Mouse (Mus musculus) urinary bladder, adult 2 months (tissue): ENCODE data around the gene Taf6. TPM values are rescaled to one million over a fixed set of nuclear protein-coding genes. Genes with fewer than 3 reads are reported as not detected.

Source experiments
- DNase-seq: peaks from one replicate; pipeline ENCODE4 v3.0.0; 2022; ENCODE audit warnings: low spot score
- polyA plus RNA-seq: library from polyadenylated mRNA; depleted of rRNA; stranded (reverse); fragments of >200 nt; gene quantifications from 2 replicates; pipeline ENCODE4 v1.2.3, GENCODE M21; 2012; rRNA removed

Taf6 gene
- polyA plus RNA-seq, 1 experiment = 47.3 TPM

GRCm38 (mm10) chr5:138171695-138172491 is 15.4 kb downstream of the Taf6 start, which contains the start of the genes Ap4m1 and Mcm7:
Gene Ap4m1, plus strand, starts transcription at chr5:138172002.
Gene Mcm7, minus strand, starts transcription at chr5:138172422.
- DNase-seq = peak; percentile 83

- peak; percentile 91 for DNase-seq
Observed at GRCm38 (mm10) chr5:138170936-138171561, 16.2 kb downstream of the Taf6 start.

GRCm38 (mm10) chr5:138165594-138165993 is 21.7 kb downstream of the Taf6 start:
- no peak for DNase-seq

GRCm38 (mm10) chr5:138163610-138164009 is 23.6 kb downstream of the Taf6 start:
- DNase-seq = no peak

- no peak for DNase-seq
Observed at GRCm38 (mm10) chr5:138163046-138163445, 24.2 kb downstream of the Taf6 start.

GRCm38 (mm10) chr5:138160842-138161665 is 26.2 kb downstream of the Taf6 start, which contains the start of gene Cops6:
Gene Cops6, plus strand, starts transcription at chr5:138161071.
- DNase-seq = peak; percentile 94

- DNase-seq = no peak
Observed at GRCm38 (mm10) chr5:138160224-138160762, 27.0 kb downstream of the Taf6 start.

GRCm38 (mm10) chr5:138155443-138155976 is 31.7 kb downstream of the Taf6 start, which contains the start of gene Zfp113:
Gene Zfp113, minus strand, starts transcription at chr5:138155744.
- DNase-seq = peak; percentile 67

- no peak for DNase-seq
Observed at GRCm38 (mm10) chr5:138154390-138154789, 32.9 kb downstream of the Taf6 start.

GRCm38 (mm10) chr5:138138585-138138984 is 48.7 kb downstream of the Taf6 start:
- no peak for DNase-seq

GRCm38 (mm10) chr5:138137935-138138549 is 49.2 kb downstream of the Taf6 start:
- no peak for DNase-seq

- no peak for DNase-seq
Observed at GRCm38 (mm10) chr5:138137257-138137656, 50.0 kb downstream of the Taf6 start.

- DNase-seq = no peak
Observed at GRCm38 (mm10) chr5:138132425-138133064, 54.7 kb downstream of the Taf6 start.

Other genes starting within 250 kb of the Taf6 start
- 1.0 and 1.5 TPM in 2 replicates for gene Gjc3, start 224.4 kb downstream of the Taf6 start, polyA plus RNA-seq
- 2.1 and 2.9 TPM in 2 replicates for gene Azgp1, start 205.9 kb downstream of the Taf6 start, polyA plus RNA-seq
- not detected in 2 replicates for gene Smok3a, start 166.2 kb downstream of the Taf6 start, polyA plus RNA-seq
- gene Smok3b, start 166.0 kb downstream of the Taf6 start, polyA plus RNA-seq = not detected in 2 replicates
- not detected in 2 replicates for gene Smok3c, start 134.3 kb downstream of the Taf6 start, polyA plus RNA-seq
- gene Zkscan1, start 102.4 kb downstream of the Taf6 start, polyA plus RNA-seq = 10.2 and 13.2 TPM in 2 replicates
- 21.6 and 24.9 TPM in 2 replicates for gene Zscan21, start 70.5 kb downstream of the Taf6 start, polyA plus RNA-seq
- gene Zfp113, start 31.7 kb downstream of the Taf6 start, polyA plus RNA-seq = 5.2 and 6.0 TPM in 2 replicates
- gene Cops6, start 26.4 kb downstream of the Taf6 start, polyA plus RNA-seq = 104 and 109 TPM in 2 replicates
- gene Ap4m1, start 15.4 kb downstream of the Taf6 start, polyA plus RNA-seq = 29.6 and 31.1 TPM in 2 replicates
- 26.9 and 29.7 TPM in 2 replicates for gene Mcm7, start 15.0 kb downstream of the Taf6 start, polyA plus RNA-seq
- 22.1 and 24.2 TPM in 2 replicates for gene Cnpy4, start within 50 bp of the Taf6 start, polyA plus RNA-seq
- 5.3 and 5.8 TPM in 2 replicates for gene Mblac1, start 6.9 kb upstream of the Taf6 start, polyA plus RNA-seq
- gene Nxpe5, start 38.4 kb upstream of the Taf6 start, polyA plus RNA-seq = 1.4 and 1.6 TPM in 2 replicates
- 121 and 136 TPM in 2 replicates for gene Lamtor4, start 68.0 kb upstream of the Taf6 start, polyA plus RNA-seq
- gene BC037034, start 76.6 kb upstream of the Taf6 start, polyA plus RNA-seq = 33.8 and 42.4 TPM in 2 replicates
- 1.7 and 2.1 TPM in 2 replicates for gene Gal3st4, start 85.4 kb upstream of the Taf6 start, polyA plus RNA-seq
- gene Gm43720, start 92.5 kb upstream of the Taf6 start, polyA plus RNA-seq = 0.01 TPM in 1 of 2 replicates, not detected in the other
- gene Gpc2, start 92.6 kb upstream of the Taf6 start, polyA plus RNA-seq = 15.4 and 21.8 TPM in 2 replicates
- 2.8 and 3.3 TPM in 2 replicates for gene Stag3, start 92.8 kb upstream of the Taf6 start, polyA plus RNA-seq
- 0.28 and 0.29 TPM in 2 replicates for gene Pvrig, start 154.5 kb upstream of the Taf6 start, polyA plus RNA-seq